Mouse (Mus musculus): ENCODE data around the gene Inhbe.
"Not testable (repeated sequence)": the region's sequence is repeated elsewhere in the genome, so short reads cannot be mapped to it uniquely, and the experiment has no call there.

The Inhbe gene

DNA sequence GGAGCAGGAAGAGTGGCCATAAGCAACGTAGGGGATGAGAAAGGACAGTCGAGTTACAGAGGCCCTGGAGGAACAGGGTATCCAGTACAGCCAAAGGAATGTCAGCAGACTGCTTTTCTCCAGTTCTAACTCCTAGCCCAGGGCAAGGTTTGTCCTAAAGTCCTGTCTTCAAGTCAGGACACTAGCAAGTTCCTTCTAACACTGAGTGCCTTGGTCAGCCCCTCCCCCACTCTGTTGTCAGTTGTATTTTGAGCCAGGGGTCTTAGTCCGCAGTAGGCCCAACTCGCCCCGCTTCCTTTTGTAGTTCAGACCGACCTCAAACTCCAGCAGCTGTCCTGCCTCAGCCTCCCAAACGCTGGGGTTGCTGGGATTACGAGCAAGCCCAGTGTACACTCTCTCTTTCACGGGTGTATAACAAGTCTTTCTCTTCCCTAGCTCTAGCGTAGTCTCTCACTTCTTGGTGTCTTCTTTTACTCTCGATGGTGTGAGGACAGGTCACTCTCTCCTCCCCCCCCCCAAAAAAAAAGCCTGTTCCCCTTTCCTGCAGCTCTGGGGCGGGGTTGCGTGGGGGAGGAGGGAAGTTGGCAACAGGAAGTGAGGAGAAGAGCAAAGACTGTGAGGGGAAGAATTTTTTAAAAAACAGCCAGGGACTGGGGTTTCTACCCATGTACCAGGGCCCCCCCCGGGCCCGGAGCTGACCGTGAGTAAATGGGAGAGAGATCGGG lies 30.9 kb downstream of the Inhbe start:
- DNase-seq (ENCODE audit: low spot score in 2 of 2) = no peak

- DNase-seq (ENCODE audit: low spot score in 2 of 2) = no peak
These were observed 31.5 kb downstream of the Inhbe start for GRCm38 (mm10) chr10:127322669-127323068.

GRCm38 (mm10) chr10:127322178-127322577 lies 32.0 kb downstream of the Inhbe start:
- no peak for DNase-seq (ENCODE audit: low spot score in 2 of 2)

DNA sequence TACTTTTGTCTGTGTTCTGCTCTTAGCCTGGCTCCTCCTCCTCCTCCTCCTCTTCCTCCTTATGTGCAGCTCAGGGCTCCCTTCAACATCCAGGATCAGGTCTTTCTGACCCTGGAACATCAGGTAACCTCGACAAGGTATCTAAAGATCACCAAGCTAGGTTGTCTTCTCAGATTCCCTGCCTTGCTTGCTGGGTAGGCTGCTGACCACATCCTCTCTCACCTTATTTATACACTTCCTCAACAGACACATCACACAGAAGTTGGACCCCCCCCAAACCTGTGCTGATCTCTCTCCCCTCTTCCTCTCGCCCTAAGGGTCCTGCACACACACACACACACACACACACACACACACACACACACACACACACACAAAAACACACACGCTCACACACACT lies 32.6 kb downstream of the Inhbe start, which contains the start of gene Arhgap9:
Gene Arhgap9, plus strand, starts transcription at position 344 of the 400 bp plus-strand sequence.
- DNase-seq (ENCODE audit: low spot score in 2 of 2) = no peak

GRCm38 (mm10) chr10:127319969-127320368 lies 34.2 kb downstream of the Inhbe start:
- no peak for DNase-seq (ENCODE audit: low spot score in 2 of 2)

DNA sequence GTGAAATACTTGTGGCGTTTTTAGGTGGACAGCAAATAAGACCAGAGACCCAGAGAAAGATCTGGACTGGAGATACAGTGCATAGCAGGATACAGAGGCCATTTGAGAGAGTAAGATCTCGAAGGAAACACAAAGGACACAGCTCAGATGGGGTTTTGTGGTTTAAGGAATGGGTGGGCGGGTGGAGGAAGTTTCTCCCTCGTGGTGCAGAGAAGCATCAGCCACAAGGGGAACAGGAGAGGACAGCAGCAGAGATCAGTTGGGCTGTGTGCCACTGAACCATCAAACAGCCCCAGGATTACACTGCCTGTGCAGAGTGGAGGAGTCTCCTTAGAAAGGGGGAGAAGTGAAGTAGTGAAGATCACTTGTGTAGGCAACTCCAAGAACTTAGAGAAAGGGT lies 36.2 kb downstream of the Inhbe start:
- DNase-seq (ENCODE audit: low spot score in 2 of 2) = no peak

GRCm38 (mm10) chr10:127317277-127317676 lies 36.9 kb downstream of the Inhbe start:
- DNase-seq (ENCODE audit: low spot score in 2 of 2) = no peak

DNA sequence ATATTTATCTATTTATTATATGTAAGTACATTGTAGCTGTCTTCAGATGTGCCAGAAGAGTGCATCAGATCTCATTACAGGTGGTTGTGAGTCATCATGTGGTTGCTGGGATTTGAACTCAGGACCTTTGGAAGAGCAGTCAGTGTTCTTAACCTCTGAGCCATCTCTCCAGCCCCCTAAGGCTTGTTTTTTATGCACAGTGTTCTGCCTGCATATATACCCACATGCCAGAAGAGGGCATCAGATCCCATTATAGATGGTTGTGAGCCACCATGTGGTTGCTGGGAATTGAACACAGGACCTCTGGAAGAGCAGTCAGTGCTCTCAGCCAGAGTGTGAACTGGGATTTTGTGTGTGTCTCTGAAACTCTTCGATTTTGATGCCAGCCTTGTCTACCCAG lies 39.3 kb downstream of the Inhbe start:
- not testable (repeated sequence) for DNase-seq (ENCODE audit: low spot score in 2 of 2)

DNA sequence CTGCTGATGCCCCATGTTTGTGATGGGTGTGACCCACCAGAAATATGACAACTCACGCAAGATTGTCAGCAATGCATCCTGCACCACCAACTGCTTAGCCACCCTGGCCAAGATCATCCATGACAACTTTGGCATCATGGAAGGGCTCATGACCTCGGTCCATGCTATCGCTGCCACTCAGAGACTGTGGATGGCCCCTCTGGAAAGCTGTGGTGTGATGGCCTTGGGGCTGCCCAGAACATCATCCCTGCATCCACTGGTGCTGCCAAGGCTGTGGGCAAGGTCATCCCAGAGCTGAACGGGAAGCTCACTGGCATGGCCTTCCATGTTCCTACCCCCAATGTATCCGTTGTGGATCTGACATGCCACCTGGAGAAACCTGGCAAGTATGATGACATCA lies 40.7 kb downstream of the Inhbe start:
- DNase-seq (ENCODE audit: low spot score in 2 of 2) = not testable (repeated sequence)

DNA sequence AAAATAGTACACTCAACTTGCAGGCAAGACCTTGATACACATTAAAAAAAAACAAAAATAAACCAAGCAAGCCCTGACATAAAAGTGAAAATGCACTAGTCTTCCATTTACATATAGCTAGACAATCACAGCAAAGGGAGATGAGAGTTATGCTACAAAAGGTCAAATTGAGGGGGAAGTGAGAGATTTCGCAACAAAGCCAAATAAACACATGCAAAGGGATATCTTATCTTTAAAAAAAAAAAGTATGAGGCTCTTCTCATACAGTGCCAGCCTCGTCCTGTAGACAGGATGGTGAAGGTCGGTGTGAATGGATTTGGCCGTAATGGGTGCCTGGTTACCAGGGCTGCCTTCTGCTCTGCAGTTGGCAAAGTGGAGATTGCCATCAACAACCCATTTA lies 41.4 kb downstream of the Inhbe start:
- DNase-seq (ENCODE audit: low spot score in 2 of 2) = no peak

DNA sequence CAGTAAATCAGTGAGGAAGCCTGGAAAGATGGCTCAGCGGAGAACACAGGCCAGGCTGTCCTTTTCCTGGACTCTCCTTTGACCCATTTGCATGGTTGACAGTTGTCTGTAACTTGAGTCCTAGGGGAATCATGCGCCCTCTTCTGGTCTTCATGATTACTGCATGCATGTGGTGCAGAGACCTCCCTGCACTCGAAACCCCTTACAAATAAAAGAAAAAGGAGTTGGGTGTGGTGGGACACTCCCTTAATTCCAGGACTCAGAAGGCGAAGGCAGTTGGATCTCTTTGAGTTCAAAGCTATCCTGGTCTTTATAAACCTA lies 41.9 kb downstream of the Inhbe start:
- DNase-seq (ENCODE audit: low spot score in 2 of 2) = peak; percentile 73 to 84

DNA sequence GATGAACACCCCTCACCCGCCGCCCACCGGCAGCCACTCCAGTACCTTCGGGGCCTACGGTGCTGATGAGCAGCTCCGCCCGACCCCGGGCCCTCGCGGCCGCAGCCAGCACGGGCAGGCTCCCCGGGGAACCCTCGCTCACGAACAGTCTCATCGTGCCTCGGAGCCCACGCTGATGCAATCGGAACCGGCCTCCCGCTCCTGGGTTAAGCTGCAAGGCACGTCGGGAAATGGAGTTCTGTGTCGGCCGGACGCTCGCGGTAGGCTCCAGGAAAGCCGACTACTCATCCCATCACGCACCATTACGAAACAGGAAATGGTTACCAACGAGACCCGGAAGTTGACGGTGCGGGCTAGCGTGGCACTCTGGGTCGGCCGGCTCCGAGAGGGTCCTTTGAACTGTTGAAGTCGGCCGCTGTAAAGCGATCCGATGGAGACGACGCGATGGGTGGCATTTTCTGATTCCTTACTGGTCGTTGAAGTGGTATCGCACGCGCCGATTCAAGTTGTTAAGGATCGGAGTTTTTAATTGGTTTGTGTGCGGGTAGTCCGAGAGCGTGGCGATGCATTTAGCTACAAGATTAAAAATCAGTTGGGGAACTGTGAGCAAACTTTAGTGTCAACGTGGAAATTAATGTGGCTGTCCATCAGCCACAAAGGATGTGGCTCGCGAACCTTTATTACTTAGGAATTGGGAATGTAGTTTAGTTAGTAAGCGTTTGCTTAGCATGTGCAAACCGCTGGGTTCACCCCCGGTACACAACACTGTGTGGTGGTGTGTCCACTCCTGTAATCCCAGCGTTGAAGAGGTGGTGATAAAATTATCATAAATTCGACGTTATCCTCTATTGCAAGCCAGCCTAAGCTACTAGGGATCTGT lies 42.5 kb downstream of the Inhbe start, which contains the start of gene Mars:
Gene Mars, minus strand, starts transcription at position 311 of the 880 bp plus-strand sequence.
- peak; percentile 78 to 85 for DNase-seq (ENCODE audit: low spot score in 2 of 2)

DNA sequence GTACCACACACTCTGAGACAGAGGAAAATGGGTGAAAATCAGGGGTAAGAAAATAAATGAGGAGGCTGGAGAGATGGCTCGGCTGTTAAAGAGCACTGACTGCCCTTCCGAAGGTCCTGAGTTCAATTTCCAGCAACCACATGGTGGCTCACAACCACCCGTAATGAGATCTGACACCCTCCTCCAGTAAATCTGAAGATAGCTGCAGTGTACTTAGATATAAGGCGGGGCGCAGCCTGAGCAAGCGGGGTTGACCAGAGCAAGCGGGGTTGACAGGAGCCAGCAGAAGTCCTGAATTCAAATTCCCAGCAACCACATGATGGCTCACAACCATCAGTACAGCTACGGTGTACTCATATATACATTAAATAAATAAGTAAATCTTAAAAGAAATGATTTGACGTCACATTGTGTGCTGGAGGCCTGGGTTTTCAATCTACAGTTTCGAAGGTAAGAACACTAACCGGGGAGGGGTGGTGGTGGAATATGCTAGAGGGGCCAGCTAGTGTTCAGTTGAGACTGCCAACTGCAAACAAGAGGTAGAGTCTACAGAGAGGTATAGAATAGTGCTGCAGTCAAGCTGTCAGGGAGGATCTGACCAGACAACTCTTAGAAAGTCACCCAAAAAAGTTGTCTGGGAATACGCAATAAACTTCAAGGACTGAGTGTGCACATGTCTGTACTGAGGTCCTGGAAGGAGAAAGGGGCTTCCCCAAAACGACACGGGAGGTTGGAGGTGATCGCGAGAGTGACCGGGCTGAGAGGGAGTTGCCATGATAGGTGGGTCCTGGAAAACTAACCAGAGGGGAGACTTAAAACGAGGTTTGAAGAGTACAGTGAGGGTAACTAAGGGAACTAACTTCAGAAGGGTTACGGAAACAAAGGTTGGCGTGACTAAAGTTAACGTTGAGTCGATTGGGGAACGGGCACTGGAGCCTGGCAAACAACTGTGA lies 43.4 kb downstream of the Inhbe start:
- no peak for DNase-seq (ENCODE audit: low spot score in 2 of 2)

DNA sequence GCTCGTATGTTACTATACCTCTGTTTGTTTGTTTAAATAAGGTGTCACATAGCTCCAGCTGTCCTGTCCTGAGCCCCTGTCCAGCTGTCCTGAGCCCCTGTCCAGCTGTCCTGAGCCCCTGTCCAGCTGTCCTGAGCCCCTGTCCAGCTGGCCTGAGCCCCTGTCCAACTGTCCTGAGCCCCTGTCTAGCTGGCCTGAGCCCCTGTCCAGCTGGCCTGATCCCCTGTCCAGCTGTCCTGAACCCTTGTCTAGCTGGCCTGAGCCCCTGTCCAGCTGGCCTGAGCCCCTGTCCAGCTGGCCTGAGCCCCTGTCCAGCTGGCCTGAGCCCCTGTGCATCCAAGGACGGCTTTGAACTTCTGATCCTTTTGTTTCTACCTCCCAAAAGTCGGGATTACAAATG lies 45.0 kb downstream of the Inhbe start:
- not testable (repeated sequence) for DNase-seq (ENCODE audit: low spot score in 2 of 2)

DNA sequence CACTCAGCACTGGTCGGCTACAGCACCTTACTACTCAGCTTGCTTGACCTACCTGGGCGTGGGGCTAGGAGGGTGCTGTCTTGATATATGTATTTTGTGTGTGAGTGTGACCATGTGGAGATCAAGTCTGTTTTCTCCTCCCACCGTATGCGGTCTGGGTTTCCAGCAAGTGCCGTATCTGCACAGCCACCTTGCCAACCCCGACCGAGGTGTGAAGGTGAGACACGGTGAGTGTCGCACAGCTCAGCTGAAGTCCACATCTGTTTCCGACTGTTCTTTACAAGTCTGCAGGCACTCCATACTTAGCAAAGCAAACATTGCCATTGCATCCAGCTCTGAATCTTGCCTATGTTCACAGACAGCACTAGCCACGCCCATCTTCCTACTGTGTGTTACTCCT lies 51.1 kb downstream of the Inhbe start:
- DNase-seq (ENCODE audit: low spot score in 2 of 2) = no peak

GRCm38 (mm10) chr10:127300361-127300760 lies 53.9 kb downstream of the Inhbe start:
- no peak for DNase-seq (ENCODE audit: low spot score in 2 of 2)

Measured in cerebellum, postnatal 4 days (tissue).